Mouse (Mus musculus): ENCODE results near the gene Pcdh9.
A peak's percentile ranks its signal among the peaks of the same experiment; 100 is the strongest.

Gene Pcdh9

DNA sequence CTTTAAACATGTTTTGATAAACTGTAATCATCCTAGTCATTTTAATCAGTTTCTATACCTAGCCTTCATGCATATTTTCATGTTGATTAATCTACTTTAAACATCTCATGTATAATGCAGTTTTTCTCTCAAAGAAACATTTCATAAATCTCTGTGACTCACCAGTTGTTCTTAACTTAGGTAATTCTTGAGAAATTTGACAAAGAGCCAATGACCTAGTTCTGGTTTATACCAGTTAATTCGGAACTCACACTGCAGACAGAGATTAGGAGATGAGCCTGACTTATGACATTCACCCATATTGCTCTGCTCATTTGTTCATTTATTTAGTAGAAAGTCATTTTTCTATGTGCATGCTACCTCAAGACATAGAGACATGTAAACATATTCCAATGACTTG lies 328.9 kb downstream of the Pcdh9 start:
- DNase-seq (ENCODE audit: low read depth, low spot score): no peak

DNA sequence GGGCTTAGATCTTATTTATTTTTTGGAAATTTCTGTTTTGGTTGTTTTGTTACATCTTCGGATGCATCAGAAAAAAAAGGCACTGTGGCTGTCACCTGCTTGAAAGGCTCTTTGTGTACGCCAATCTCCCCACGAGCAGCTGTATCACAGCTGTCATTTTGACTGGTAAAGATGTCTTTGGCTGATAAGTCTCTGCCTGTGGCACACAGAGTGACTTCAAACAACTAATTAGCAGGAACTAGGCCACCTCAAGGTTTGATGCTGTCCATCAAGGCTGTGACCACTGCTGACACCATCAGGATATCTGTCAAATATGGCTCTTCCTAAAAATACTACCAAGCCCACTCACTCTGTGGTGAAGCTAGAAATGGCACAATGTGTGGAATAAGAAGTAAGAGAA lies 336.7 kb downstream of the Pcdh9 start:
- no peak for DNase-seq (ENCODE audit: low read depth, low spot score)

DNA sequence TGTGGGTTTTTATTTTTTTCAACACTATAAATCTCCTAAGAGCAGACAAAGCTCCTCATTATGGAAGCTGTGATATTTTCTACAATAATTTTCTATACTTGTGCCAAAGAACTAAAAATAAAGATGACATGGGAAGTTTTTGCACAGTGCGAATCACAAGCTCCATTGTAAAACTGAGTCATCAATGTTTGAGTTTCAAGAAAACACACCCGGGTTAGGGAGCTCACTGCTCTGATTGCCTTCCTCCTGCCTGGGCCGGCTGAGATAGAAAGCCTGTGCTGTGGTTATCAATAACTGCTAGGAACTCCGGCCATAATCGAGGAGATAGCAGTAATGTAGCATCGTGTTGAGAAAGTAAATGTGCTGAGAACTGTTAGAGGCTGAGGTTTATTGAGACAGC lies 344.9 kb downstream of the Pcdh9 start:
- DNase-seq (ENCODE audit: low read depth, low spot score): no peak

DNA sequence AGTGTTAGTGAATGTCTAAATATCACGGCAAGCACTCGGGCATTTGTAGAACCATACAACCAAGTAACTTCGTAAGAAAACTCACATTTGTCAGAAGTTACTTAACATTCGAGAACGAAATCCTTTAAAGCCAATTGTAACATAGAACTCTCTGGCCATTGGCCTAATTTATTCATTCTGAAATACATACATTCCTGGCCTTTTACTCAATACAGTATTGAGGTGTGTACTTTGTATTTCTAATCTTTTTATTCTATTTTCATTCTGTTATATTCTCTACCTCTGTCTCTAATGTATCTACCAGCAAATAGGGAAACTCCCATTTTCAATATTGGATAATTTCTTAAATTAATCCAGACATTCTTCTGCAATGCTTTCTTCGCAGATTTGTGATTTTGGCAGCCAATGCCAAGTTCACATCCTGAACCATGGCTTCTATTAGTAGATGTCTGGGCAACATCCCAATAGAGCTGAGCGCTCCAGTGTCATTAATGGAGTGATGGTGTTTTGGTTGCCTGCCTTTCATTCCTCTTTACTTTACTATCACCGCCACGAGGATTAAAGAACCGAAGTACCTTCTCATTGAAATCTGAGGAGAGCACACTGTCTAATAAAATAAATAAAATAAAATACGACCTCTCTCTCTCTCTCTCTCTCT lies 346.4 kb downstream of the Pcdh9 start:
- DNase-seq (ENCODE audit: low read depth, low spot score): no peak

DNA sequence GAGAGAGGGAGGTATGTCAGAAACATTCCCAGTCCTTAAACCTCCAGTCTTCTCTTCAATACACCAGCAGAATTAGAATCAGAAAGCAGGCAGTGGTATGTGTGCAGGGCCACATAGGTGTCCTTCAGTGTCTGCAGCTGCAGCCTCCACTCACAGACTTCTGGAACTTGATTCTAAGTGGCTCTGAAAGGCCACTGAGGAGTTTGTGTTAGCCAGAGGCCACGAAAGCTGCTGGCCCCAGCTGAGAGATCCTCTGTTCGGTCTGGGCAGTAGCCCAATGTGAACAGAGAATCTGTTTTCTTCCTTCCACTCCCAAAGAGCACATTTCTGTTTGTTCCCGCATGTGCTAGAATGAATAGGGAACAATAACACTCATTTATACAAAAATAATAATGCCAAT lies 346.9 kb downstream of the Pcdh9 start:
- DNase-seq (ENCODE audit: low read depth, low spot score): no peak

DNA sequence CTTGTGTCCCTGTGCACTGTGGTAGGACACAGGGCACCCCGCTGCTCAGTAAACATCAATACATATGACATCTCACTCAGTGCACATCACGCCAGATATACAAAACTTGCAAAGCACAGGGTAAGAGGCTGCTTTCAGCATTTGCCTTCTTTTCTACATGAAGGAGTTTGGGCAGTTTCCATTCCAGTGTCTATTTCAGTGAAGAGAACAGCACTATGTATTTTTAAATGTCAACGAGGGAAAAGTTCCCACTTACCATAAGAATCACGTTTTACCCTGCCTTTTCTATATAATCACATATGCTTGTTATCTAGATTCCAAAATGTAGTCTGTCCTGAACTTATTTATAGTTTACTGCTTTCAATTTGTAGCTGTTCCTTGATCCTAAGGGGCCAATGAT lies 355.6 kb downstream of the Pcdh9 start:
- DNase-seq (ENCODE audit: low read depth, low spot score): no peak

GRCm38 (mm10) chr14:93523430-93523829 lies 367.0 kb downstream of the Pcdh9 start:
- DNase-seq (ENCODE audit: low read depth, low spot score): no peak

- DNase-seq (ENCODE audit: low read depth, low spot score): no peak
Measured at GRCm38 (mm10) chr14:93520166-93520565, 370.3 kb downstream of the Pcdh9 start.

- DNase-seq (ENCODE audit: low read depth, low spot score): no peak
Measured at GRCm38 (mm10) chr14:93516679-93517078, 373.8 kb downstream of the Pcdh9 start.

DNA sequence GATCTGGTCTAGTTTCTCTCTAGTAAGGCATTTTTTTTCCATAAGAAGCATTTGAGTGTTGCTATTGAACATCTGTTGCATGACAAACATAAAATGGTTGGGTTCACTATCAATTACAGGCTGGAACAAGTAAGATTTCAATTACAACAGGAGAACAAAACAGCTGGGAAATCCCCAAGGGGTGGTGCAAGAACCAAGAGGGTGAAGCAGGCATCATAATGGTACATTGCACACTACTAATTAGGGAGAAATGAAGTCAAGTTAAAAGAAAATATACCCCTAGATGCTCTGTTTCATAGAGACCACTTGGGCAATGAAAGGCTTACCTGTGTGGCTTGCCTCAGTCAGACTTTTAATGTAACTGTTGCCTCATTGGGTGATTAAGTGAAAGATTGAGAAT lies 384.4 kb downstream of the Pcdh9 start:
- DNase-seq (ENCODE audit: low read depth, low spot score): no peak

- DNase-seq (ENCODE audit: low read depth, low spot score): peak; percentile 33
Measured at GRCm38 (mm10) chr14:93498813-93499690, 391.4 kb downstream of the Pcdh9 start.

DNA sequence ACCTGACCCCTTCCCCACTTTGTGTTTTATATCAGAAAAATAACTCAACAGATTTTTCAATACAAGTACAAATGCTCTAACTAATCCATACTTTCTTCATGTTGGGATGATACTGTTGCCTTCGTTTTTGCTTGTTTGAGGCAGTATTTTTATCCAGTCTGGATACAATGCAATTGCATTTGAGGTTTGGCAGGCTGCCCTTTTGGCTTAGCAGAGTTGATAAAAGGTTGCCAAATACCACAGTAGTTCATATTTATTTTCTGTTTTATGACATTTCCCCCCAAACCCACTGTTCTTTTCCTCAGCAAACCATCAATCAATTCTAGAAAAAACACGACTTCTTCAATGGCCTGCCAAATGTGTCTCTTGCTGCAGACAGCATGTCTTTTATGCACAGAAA lies 415.5 kb downstream of the Pcdh9 start:
- no peak for DNase-seq (ENCODE audit: low read depth, low spot score)

DNA sequence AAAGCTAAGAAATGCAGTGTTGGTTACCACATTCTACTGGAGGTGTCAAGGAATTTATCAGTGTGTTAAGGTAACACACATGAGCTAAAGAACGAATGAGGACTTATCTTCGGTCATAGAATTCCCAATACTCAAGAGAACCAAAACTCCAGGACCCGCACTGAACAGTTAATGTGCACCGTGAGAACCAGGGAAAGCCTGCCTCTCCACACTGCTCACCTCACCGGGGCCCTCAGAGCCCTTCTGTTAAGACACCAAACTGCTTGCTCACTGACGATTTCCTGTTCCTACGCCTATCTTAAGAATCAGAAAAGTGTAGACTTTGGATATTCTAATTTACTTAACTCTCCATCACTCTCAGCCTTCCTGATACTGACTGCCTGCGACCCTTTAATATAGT lies 418.0 kb downstream of the Pcdh9 start:
- DNase-seq (ENCODE audit: low read depth, low spot score): no peak

- no peak for DNase-seq (ENCODE audit: low read depth, low spot score)
Measured at GRCm38 (mm10) chr14:93463360-93463892, 427.1 kb downstream of the Pcdh9 start.

DNA sequence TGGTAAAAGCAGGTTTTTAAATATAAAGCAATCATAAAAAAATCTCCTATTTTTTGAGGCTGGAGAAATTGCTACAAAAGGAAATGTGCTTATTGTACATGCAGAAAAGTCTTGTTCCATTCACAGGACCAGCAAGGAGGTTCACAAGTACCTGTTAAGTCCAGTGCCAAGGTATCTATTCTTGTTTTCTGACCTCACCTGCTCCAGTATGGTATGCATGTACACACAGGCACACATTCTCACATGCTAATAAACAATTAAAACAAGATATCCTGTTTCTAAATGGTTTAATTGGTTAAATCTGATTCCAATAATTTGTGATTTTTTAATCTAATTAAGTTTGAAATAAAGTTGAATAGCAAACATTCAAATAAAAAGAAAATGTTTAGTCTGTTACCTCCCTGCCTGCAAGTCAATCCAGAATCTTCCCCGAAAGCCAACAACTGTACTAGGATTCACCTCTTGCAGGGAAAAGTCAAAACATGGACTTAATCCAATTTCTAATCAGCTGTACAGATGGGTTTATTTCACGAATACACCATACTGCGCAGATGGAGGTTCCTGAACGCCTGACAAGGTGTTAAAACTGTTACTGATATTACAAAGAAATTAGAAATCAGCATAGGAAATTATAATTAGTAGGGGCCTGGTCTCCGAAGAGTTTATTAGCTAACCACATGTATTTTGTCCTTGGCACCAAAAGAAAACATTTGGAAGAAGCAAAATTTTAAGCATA lies 439.4 kb downstream of the Pcdh9 start:
- no peak for DNase-seq (ENCODE audit: low read depth, low spot score)

GRCm38 (mm10) chr14:93441852-93442251 lies 448.6 kb downstream of the Pcdh9 start:
- DNase-seq (ENCODE audit: low read depth, low spot score): no peak

DNA sequence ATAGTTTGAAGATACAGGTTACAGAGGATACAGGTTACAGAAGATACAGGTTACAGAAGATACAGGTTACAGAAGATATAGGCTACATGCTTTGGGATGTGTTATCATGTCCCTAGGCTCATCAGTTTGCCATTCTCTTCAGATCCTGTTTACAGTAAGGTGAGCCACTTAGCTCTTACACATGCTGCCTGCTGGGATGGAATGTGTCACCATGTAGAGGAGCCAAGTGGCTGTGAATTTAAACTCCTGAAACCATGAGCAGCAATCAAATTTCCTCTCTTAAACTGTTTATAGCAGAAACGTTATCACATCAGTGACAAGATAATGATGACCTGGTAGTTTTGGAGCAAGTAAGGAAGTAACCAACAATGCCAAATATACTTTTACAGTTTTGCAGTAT lies 453.3 kb downstream of the Pcdh9 start:
- DNase-seq (ENCODE audit: low read depth, low spot score): no peak

GRCm38 (mm10) chr14:93416752-93417151 lies 473.7 kb downstream of the Pcdh9 start:
- no peak for DNase-seq (ENCODE audit: low read depth, low spot score)

- DNase-seq (ENCODE audit: low read depth, low spot score): no peak
Measured at GRCm38 (mm10) chr14:93415496-93415895, 475.0 kb downstream of the Pcdh9 start.

DNA sequence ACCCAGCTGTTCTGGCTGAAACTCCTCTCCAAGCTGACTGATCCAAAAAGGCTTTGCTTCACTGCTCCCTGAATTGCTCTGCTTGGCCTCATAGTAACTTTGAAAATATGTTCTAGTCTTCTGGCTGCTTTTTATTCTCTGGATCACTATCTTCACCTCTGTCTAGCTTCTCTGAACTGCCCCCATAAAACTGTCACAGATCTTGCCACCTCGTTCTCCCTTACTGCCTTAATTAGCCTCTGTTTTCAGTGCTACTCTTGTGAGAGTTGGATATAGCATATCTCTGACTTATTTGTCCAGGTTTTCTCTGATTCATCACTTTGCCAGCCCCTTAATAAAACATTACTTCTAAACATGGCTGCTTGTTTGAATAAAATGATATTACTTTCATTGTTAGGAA lies 481.2 kb downstream of the Pcdh9 start:
- DNase-seq (ENCODE audit: low read depth, low spot score): no peak

DNA sequence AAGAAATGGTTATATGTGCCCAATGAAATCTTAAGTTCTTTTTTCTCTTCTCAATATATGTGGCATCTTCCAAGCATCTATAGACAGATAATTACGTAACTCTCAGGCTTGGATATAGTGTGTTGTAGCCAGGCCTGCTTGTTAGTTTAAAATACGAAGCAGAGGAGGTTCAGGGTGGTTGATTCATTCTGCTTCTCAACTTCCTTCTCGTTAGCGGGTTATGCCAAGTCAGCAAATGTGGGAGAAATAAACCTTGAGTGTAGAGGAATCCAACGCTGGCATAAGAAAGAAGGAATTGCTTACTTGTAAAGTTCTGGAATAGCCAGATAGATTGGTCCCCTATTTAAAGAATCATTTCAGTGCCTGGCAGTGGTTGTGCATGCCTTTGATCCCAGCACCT lies 482.7 kb downstream of the Pcdh9 start:
- DNase-seq (ENCODE audit: low read depth, low spot score): no peak

DNA sequence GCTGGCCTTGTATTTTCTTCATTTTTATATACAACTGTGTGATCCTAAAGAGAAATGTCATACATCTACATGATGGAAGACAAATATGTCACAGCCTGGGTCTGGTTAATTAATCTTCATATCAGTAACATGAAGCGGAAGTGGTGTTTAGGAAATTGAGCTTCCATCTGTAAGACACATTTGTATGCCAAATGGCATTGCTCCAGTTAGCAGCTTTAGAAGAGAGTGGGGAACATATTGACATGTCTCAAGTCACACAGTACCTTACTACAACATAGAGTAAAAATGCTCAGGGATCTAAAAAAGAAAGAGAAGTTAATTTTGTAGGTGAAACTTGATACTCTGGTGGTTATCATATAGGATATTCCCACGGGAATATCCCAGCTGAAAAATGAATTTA lies 505.4 kb downstream of the Pcdh9 start:
- DNase-seq (ENCODE audit: low read depth, low spot score): no peak

Measured in retina, adult 2 months (tissue).